Mouse (Mus musculus): ENCODE data around the gene Chrnb1.

Gene Chrnb1

DNA sequence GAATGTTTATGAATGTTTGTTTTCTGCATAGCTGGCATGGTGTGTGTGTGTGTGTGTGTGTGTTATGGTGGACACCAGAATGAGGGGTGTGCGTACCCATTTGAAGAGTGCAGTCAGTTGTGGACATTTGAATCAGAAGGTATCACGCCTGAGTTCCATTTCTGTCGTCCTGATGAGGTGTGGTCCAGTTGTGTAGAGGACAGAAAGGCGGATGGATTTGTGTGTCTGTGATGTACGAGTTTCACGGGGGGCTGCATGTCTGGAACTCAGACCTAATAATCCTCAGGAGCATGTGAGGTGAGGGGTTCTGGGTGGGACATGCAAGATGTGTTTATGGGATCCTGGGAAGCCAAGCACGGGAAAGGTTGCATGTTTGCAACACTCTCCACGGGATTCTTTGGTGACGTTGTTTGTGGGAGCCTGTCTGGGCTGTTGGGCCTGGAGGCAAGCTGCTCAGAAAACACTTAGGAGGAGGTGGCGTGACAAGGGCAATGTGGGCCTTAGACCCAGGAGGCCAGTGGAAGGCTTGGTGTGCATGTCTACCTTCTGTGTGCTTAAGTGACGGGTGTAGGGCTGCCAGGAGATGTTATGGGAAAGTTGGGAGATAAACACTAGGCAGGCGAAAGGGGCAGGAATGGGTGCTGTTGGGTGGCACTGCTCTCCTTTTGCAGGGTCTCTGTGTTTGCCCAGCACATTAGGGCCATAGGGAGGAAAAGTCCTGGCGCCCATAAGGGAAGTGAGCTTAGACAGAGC lies 28.7 kb downstream of the Chrnb1 start:
- peak in 1 of 2 experiments; percentile 31 for DNase-seq

DNA sequence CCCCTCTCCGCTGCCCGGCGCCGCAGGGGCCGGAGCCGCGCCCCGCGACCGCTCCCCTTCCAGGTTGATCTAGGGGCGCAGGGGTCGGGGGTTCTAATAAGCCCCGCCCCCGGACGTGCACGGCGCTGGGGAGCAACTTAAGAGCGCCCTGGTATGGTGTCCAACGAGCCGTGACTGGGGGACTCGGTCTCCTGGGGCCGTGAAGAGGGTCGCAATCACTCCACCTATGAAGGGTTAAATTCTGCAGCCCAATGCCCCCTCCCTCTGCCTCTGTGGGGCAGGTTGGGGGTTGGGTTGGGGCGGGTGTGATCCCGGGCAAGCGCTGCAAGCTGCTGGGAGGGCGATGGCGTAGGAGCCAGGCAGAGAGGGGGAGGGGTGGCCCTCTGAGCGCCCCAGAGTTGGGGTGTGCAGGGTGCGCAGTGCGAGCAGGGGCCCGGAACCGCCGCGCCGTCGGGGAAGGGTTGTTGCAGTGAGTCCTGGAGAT lies 29.6 kb downstream of the Chrnb1 start:
- peak; percentile 81 to 85 for DNase-seq

DNA sequence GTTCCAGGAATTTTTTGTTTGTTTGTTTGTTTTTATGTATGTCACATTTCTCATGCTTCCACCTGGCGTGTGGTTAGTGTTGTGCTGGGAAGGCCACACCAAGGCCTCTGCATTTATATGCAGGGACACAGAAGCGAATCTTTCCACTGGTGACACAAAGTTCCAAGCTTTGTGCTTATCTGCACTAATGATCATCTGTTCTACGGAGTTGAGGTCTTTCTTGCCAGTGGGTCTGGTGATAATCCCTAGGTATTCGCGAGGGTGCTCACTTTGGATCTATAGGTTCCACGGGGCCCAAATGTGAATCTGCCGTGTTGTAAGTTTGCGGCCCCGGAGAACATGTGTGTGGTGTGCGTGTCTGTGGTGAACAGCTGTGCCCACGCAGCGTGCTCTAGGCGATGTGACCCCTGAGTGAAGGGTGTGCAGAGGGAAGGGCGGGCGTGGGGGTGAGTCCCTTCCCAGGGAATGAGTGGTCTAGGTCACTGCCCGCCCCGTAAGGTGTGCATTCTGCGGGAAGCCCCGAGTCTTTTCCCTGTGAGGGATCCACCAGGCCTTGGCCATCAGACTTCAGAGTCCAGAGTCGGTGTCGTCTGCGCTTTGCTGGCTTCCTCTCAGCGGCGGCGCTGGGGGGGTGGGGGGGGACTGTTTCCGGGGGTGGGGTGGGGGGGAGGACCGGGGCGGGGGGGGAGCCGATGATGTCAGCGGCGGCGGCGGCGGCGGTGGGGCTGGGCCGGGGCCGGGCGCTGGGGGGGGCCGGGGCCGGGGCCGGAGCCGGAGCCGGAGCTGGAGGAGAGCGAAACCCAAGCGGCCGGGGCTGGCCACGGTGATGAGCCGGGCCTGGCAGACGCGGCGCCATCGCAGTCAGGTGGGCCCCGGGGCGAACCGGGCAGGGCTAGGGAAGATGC lies 30.3 kb downstream of the Chrnb1 start, which contains the start of gene Zbtb4:
TSS of gene Zbtb4 (plus strand) at position 692 of the 905 bp plus-strand sequence.
- peak; percentile 70 to 80 for DNase-seq

DNA sequence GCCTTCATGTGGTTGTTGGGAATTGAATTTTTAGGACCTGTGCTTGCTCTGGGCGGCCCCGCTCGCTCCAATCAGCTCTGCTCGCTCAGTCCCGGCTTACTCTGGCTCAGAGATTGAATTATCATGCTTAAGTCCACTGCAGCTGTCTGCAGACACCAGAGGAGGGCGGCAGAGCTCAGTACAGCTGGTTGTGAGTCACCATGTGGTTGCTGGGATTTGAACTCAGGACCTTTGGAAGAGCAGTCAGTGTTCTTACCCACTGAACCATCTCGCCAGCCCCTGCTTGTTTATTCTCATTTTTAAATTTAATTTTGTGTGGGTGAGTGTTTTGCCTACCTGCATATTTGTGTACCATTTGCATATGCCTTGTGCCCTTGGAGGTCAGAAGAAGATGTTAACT lies 32.2 kb downstream of the Chrnb1 start:
- no peak for DNase-seq

DNA sequence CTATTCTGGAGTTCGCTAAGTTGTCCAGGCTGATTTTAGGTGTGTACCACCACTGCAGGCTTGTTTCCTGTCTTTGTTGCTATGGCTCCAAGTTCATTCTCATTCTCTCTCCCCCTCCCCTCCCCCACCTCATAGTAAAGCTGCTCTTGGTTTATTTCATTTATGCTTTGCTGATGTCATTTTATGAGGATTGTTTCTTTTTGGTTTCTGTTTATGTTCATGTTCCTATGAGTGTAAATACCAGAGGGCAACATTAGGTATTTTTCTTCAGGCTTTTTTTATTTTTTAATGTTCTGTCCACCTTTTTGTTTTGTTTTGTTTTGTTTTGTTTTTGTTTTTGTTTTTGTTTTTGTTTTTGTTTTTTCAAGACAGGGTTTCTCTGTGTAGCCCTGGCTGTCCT lies 33.9 kb downstream of the Chrnb1 start, which contains the start of gene Slc35g3:
TSS of gene Slc35g3 (minus strand) at position 101 of the 400 bp plus-strand sequence.
- no peak for DNase-seq

DNA sequence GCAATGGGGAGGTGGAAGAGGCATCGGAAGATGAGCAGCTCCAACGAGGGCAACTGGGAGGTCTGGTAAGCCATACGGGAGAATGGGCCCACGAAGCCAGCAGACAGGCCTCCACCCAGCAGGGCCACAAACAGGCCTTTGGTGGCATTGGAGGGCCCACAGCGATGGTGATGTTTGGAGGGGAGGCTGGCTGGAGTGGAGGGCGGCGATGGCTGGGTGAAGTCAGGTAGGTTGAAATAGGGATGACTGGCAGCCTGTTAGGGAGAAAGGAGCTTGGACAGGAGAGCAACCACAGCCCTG lies 34.9 kb downstream of the Chrnb1 start:
- DNase-seq: peak in 1 of 2 experiments; percentile 34

DNA sequence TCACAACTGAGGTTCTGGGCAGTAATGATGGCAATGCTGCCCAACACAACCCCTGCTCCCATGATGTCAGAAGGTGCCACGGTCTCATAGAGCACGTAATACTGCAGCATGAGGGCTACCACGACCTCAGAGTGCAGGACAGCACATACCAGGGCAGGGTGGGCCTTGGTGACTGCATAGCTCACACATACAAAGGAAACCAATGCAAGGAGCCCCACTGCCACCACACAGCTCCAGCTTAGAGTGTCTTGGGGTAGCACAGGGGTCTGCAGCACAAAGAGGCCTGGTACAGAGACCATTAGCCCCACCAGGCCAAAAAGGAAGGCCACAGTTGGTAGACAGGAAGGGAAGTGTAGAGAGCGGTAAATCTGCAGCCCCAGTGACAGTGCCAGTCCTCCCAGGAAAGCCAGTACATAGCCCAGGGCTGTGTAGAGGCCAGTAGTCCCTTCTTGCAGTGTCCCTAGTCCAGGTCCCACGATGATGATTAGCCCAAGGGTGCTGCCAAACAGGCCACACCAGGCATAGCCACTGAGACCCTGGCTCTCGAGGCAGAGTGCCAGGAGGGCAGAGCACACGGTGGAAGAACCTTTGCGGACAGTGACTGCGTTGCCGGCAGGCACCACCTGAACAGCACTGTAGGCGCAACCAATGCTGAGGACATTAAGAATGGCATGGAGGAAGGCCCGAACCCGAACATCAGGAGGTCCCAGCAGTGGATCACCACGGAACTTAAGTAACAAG lies 35.4 kb downstream of the Chrnb1 start:
- DNase-seq: peak in 1 of 2 experiments; percentile 51

DNA sequence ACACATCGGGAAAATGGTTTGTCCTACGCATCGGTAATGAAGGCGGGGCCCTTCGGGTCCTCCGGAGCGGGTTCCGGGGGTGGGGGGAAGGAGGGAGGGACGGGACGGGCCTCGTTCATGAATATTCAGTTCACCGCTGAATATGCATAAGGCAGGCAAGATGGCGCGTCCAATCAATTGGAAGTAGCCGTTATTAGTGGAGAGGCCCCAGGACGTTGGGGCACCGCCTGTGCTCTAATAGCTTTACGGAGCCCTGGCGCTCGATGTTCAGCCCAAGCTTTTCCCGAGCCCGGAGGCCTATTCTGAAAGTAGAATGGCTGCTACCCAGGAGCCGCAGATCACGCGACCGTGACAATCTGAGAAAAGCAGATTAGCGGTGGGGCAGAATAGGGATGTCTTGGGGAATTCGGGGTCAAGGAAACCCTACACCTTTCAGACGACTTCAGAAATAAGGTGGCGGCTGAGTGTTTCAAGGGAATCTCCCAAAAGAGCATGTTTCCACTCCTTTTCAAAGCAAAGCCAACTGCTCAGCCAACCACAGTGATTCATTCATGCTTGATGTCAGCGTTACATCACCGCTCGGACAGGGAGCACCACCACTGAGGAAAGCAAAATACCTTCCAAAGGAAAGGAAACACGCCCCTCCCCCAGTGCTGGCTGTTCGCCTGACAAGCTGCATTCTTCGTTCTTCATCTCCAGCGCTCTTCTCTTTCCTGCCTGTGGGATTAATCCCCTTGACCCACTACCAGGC lies 36.6 kb downstream of the Chrnb1 start:
- DNase-seq: peak; percentile 90 to 94

DNA sequence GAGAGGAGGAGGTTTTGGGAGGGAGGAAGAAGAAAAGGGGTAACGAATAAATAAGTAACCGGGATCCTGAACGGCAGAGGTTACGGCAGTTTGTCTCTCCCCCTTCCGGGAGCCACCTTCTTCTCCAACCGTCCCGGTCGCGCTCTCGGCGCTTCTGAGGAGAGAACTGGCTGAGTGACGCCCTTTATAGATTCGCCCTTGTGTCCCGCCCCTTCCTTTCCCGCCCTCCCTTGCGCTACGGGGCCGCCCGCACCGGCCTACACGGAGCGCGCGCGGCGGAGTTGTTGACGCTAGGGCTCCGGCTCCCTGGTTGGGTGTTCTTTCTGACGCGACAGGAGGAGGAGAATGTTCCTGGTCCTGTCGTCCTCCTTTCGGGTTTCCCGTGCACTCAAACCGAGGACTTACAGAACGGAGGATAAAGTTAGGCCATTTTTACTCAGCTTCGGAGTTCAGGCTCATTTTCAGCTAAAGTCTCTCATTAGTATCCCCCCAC lies 37.2 kb downstream of the Chrnb1 start, which contains the start of gene Polr2a:
TSS of gene Polr2a (minus strand) at position 160 of the 493 bp plus-strand sequence.
- DNase-seq: peak; percentile 98 to 99

DNA sequence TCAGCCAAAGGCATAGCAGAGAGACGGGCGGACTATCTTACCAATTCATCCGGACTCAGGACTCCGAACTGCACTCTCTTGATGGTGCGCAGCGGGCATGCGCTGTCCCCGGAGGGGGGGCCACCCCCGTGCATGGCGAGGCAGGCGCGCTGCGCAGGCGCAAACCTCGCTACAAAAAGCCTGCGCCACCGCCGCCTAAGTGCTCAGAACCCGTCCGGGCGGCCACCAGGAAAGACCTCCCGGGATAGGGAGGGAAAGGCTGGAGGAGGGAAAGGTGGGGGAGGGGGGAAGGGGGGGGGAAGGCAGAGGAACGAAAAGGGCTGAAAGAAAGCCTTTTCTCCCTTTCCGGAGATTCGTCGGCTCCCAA lies 37.7 kb downstream of the Chrnb1 start:
- DNase-seq: peak; percentile 99

DNA sequence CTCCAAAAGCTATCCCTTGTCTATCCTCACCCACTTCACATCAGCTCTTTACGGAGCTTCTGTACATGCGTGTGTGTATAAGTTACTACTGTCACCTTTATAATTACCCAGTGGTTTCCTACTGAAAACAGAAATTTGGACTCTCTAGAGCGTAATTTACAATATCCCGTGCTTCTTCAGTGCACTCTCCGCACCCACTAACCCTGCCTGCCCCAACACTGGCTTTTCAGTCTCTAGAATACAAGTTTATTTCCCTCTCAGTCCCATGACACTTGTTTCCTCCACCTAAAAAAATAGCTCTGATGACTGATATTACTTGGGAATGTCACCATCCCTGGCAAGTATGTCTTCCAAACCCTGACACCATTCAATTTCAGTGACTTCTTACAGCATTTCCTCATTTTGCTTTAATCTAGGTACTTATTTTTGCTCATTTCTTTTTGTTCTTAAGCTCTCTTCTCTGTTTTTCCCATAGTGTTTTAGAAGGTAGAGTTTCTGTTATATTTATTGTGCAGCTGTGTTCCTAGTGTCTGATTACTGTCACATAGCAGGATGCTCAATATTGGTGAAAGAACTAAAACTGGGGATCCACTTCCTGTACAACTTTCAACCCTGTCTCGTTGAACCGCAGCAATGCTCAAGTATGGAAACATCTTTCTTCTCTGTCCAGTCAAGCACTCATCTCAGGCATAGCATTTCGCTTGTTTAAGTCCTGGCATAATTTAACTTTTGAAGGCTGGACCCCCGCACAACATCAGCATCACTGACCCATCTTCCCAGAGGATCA lies 38.2 kb downstream of the Chrnb1 start:
- no peak for DNase-seq

DNA sequence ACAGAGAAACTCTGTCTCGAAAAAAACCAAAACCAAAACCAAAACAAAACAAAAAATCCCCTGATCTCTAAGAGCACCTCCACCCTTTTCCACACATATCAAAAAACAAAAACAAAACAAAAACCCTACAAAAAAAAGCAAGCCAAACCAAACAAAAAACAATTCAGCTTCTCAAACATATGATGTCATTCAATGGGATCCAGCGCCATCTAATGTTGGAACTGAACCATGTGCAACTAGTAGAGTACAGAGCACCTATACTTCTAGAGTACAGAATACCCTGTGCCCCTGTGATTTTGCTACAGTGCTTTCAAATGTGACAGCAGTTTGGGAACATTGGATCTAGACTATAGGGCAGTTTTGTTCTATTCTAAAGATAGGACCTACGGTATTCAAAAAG lies 41.0 kb downstream of the Chrnb1 start:
- DNase-seq: peak in 1 of 2 experiments; percentile 63

DNA sequence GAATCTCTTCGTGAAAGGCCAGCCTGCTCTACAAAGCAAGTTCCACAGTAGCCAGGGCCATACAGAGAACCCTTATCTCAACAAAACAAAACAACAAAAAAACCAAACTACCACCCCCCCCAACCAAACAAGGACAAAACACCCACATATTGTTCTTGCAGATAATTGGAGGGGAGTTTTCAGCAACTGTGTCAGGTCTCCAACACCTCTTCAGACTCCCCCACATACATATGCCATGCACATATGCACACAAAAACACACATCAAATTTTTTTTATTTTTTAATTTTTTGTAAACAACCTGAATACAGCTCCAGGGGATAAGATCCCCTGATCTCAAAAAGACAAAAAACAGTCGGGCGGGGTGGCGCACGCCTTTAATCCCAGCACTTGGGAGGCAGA lies 41.5 kb downstream of the Chrnb1 start:
- no peak for DNase-seq

DNA sequence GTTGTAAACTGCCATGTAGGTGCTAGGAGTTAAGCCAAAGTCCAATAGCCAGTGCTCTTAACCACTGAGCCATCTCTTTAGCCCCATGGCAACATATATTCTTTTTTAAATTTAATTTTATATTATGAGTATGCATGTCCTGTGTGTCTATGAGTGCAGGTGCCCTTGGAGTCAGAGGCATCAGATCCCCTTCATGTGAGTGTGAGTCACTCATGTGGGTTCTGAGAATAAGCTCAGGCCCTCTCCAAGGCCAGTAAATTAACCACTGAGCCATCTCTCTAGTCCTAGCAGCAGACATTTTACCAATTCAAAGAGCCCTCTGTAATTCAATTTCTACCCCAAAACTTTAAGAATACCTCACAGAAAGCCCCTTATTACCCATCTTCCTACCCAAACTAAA lies 43.1 kb downstream of the Chrnb1 start:
- no peak for DNase-seq

DNA sequence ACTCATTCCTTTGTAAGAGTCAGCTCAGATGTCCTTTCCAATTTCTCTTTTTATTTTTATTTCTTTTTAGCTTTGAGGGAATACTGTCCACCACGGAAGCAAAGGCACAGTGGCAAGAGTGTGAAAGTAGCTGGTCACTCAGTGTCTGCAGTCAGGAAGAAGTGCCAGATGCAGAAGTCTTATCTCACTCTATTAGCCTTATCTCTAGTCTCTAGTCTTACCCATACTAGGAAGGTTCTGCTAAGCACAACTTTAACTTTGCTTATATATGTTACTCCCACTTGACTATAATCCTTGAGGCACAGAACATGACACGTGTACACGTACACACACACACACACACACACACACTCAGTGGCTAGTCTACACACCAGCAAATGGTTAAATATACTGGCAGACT lies 44.1 kb downstream of the Chrnb1 start:
- no peak for DNase-seq

Data from cerebellum, postnatal 25 days (tissue).